Mouse (Mus musculus) adrenal gland, adult 8-10 months (tissue): Measurements from ENCODE around the gene Myl3. TPM values are rescaled to one million over a fixed set of nuclear protein-coding genes. Genes with fewer than 3 reads are reported as not detected.

Experiments used
- total RNA-seq, 4 experiments: library from RNA; stranded (reverse); gene quantifications; 2 replicates each; pipeline ENCODE4 v1.2.4; 2022

The Myl3 gene
- total RNA-seq, 4 experiments from 2014 or later, result 0.26 to 0.40 TPM; not detected in 2

Other genes starting within 250 kb of the Myl3 start
- gene Setd2, start 209.3 kb upstream of the Myl3 start, total RNA-seq, result 10 to 100 TPM; 62.3 to 89.1 (median 69.2) TPM
- 10 to 100 TPM; 15.5 to 19.1 (median 16.3) TPM for gene Nradd, start 117.4 kb upstream of the Myl3 start, total RNA-seq
- gene Nbeal2, start 87.7 kb upstream of the Myl3 start, total RNA-seq, result 10 to 100 TPM in 2 of 4 experiments, 1 to 10 TPM in 2; 7.7 to 18.1 (median 13.1) TPM
- gene Ccdc12, start 85.4 kb upstream of the Myl3 start, total RNA-seq, result 10 to 100 TPM; 62.7 to 77.9 (median 68.5) TPM
- 10 to 100 TPM in 1 of 4 experiments, 1 to 10 TPM in 3; 7.2 to 12.3 (median 9.3) TPM for gene Pth1r, start 5.3 kb downstream of the Myl3 start, total RNA-seq
- gene Prss42, start 56.3 kb downstream of the Myl3 start, total RNA-seq, result not detected
- gene Prss44, start 72.1 kb downstream of the Myl3 start, total RNA-seq, result not detected
- gene Prss43, start 84.8 kb downstream of the Myl3 start, total RNA-seq, result not detected
- under 1 TPM in 1 of 4 experiments, not detected in 3; 0.24 TPM for gene Prss45, start 92.7 kb downstream of the Myl3 start, total RNA-seq
- gene Prss46, start 102.6 kb downstream of the Myl3 start, total RNA-seq, result not detected
- gene Prss50, start 116.1 kb downstream of the Myl3 start, total RNA-seq, result not detected
- 10 to 100 TPM; 16.4 to 43.7 (median 30.2) TPM for gene Als2cl, start 138.0 kb downstream of the Myl3 start, total RNA-seq
- gene Tmie, start 138.3 kb downstream of the Myl3 start, total RNA-seq, result 1 to 10 TPM; 2.3 to 7.5 (median 5.1) TPM
- gene Fam240a, start 175.0 kb downstream of the Myl3 start, total RNA-seq, result not detected
- gene Tdgf1, start 204.3 kb downstream of the Myl3 start, total RNA-seq, result under 1 TPM in 1 of 4 experiments, not detected in 3; 0.14 TPM
- 10 to 100 TPM; 13.0 to 17.1 (median 14.1) TPM for gene Lrrc2, start 209.7 kb downstream of the Myl3 start, total RNA-seq
- gene Rtp3, start 248.7 kb downstream of the Myl3 start, total RNA-seq, result 1 to 10 TPM; 2.5 to 4.6 (median 3.9) TPM